Mouse (Mus musculus): Measurements from ENCODE around the gene Nfe2l1.

DNA sequence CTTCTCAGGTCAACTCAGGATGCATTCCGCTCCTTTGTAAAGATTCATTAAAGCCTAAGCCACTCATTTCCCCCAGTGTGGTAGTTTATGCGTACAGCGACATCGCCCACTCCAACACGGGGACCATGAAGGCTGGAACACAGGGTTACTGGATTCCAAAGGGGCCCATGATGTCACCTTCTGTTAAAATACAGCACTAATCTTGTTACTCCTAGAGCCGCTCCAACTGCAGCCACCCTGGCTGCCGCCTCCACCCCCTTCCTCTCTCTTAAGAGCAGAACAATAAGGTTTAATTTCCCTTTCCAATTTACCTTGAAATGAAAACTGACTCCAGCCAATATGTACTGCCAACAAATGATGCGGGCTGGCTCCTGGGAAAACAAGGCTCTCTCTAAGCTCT is 54.7 kb downstream of the Nfe2l1 start:
- TF ChIP-seq CTCF (IDR thresholded peaks at IDR 0.05) (no peak), POLR2A (IDR thresholded peaks at IDR 0.05; ENCODE audit: insufficient read depth, low read depth, low read length) (no peak)
